Mouse (Mus musculus): ENCODE measurements at regions not wholly inside any gene's neighbourhood (a gene's known extent, or its start where the extent isn't known, plus 50 kb on each side); places are given as distances from the start of the nearest gene placed in this dataset.
A peak's percentile ranks its signal among the peaks of the same experiment; 100 is the strongest.

- DNase-seq, result no peak
Measured at GRCm38 (mm10) chr8:12151679-12152078, 126.9 kb upstream of the A230072I06Rik start.

- DNase-seq, result no peak
Measured at GRCm38 (mm10) chr8:12152825-12153224, 125.8 kb upstream of the A230072I06Rik start.

- DNase-seq, result no peak
Measured at GRCm38 (mm10) chr8:12156893-12157292, 121.7 kb upstream of the A230072I06Rik start.

GRCm38 (mm10) chr8:12158188-12158587 lies 120.4 kb upstream of the A230072I06Rik start:
- no peak for DNase-seq

- DNase-seq, result no peak
Measured at GRCm38 (mm10) chr8:12162921-12163705, 115.5 kb upstream of the A230072I06Rik start.

- DNase-seq, result peak; percentile 33
Measured at GRCm38 (mm10) chr8:12165487-12166152, 113.0 kb upstream of the A230072I06Rik start.

- no peak for DNase-seq
Measured at GRCm38 (mm10) chr8:12171788-12172187, 106.8 kb upstream of the A230072I06Rik start.

- peak; percentile 24 for DNase-seq
Measured at GRCm38 (mm10) chr8:12175496-12175895, 103.1 kb upstream of the A230072I06Rik start.

GRCm38 (mm10) chr8:12184666-12185065 lies 94.0 kb upstream of the A230072I06Rik start:
- no peak for DNase-seq

- DNase-seq, result no peak
Measured at GRCm38 (mm10) chr8:12187366-12187765, 91.3 kb upstream of the A230072I06Rik start.

GRCm38 (mm10) chr8:12188451-12188850 lies 90.2 kb upstream of the A230072I06Rik start:
- DNase-seq, result no peak

- no peak for DNase-seq
Measured at GRCm38 (mm10) chr8:12188960-12189359, 89.7 kb upstream of the A230072I06Rik start.

GRCm38 (mm10) chr8:12192006-12192405 lies 86.6 kb upstream of the A230072I06Rik start:
- no peak for DNase-seq

- DNase-seq, result no peak
Measured at GRCm38 (mm10) chr8:12205909-12206308, 72.7 kb upstream of the A230072I06Rik start.

- no peak for DNase-seq
Measured at GRCm38 (mm10) chr8:12207412-12207811, 71.2 kb upstream of the A230072I06Rik start.

GRCm38 (mm10) chr8:12213774-12214173 lies 64.8 kb upstream of the A230072I06Rik start:
- DNase-seq, result no peak

GRCm38 (mm10) chr8:12214205-12215019 lies 64.2 kb upstream of the A230072I06Rik start:
- DNase-seq, result no peak

- no peak for DNase-seq
Measured at GRCm38 (mm10) chr8:12221506-12221905, 57.1 kb upstream of the A230072I06Rik start.

GRCm38 (mm10) chr8:12223376-12223775 lies 55.2 kb upstream of the A230072I06Rik start:
- no peak for DNase-seq

All from right cerebral cortex, postnatal 4 days (tissue).